8 mouse cellular contexts compared by ENCODE assay signal in the genomic region with DNA sequence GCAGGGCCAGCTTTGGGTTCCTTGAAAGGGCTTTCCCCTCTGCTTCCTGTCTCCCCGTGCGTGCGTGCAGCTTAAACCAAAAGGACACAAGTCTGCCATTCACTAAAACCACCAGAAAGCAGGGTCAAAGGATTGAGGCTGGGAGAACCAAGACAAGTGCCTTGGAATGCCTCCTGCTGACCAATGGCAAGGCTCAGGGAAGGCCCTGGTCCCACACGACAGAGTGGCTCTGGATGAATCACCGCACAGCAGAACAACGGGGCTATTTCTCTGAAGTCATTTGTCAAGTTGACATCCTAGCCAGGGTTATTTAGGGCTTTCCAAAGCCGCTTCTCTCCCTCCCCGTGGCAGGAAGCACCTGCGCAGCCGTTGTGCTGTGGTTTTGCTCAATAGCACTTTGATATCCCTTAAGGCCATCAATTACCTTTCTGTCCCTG.
DNase-seq lines count a peak whose midpoint lies in the region; ATAC-seq lines count a peak whose summit lies in the region.

No protein-coding gene starts in this region.

- H3K36me3 ChIP-seq in megakaryocyte, embryonic 14.5 days (replicated peaks; ENCODE audit: low read length), result peaks cover 2% of the 10 kb centered on the region
- H3K36me3 ChIP-seq in hindbrain, embryonic 10.5 days, result no peaks in the 10 kb centered on the region

- peaks cover 11% of the 10 kb centered on the region for H3K9me3 ChIP-seq in megakaryocyte, embryonic 14.5 days
- no peaks in the 10 kb centered on the region for H3K9me3 ChIP-seq in hindbrain, embryonic 10.5 days

- peak; percentile 61 for DNase-seq in hindbrain, embryonic 10.5 days (ENCODE audit: low spot score)
- DNase-seq in thymus, postnatal 4 days, result peak; percentile 67
- DNase-seq in cerebellum, adult 9-11 months, result no peak
- DNase-seq in cerebellum, adult 11-12 months, result no peak
- DNase-seq in layer of hippocampus, postnatal 36 days, result no peak

- H3K4me3 ChIP-seq in megakaryocyte, embryonic 14.5 days (replicated peaks), result peak overlapping the region; percentile 82
- no peak overlapping the region for H3K4me3 ChIP-seq in hindbrain, embryonic 10.5 days

- peaks cover 4% of the 10 kb centered on the region for H3K27me3 ChIP-seq in megakaryocyte, embryonic 14.5 days (replicated peaks)
- H3K27me3 ChIP-seq in hindbrain, embryonic 10.5 days (ENCODE audit: insufficient read depth, poor library complexity, severe bottlenecking), result no peaks in the 10 kb centered on the region

- ATAC-seq in megakaryocyte, adult 5-6 weeks (ENCODE audit: poor library complexity, severe bottlenecking), result no peak; the same call in 1 of the 2 replicates
- ATAC-seq in megakaryocyte-erythroid progenitor cell, adult 5-6 weeks (replicated peaks; ENCODE audit: low FRiP score, low TSS enrichment, poor library complexity, severe bottlenecking), result 0 out of 2 replicates have a peak, but pooled peaks have one; percentile 19

- peaks cover 77% of the 10 kb centered on the region for H3K4me1 ChIP-seq in megakaryocyte, embryonic 14.5 days
- peaks cover 48% of the 10 kb centered on the region for H3K4me1 ChIP-seq in hindbrain, embryonic 10.5 days (replicated peaks)

- WGBS in hindbrain, embryonic 10.5 days, result 33% methylated on average over 10 of the region's 10 CpGs

- H3K27ac ChIP-seq in hindbrain, embryonic 10.5 days, result peak overlapping the region; percentile 76

Comparison
In these comparisons a context has a peak if more than half of its experiments do, and no peak if none do; other contexts are left out.
1. DNase-seq: peak in hindbrain, embryonic 10.5 days (single experiment) and thymus, postnatal 4 days (single experiment); none in cerebellum, adult 9-11 months (single experiment), cerebellum, adult 11-12 months (single experiment) and layer of hippocampus, postnatal 36 days (0 of 2).